Mouse (Mus musculus): ENCODE results near the gene Fem1a.

- TF ChIP-seq POLR2A (IDR thresholded peaks at IDR 0.05; ENCODE audit: low read depth, low read length) (no peak; the same call in 1 of the 2 replicates), CTCF (IDR thresholded peaks at IDR 0.05; ENCODE audit: extremely low read depth, insufficient read length, insufficient replicate concordance, low read depth, low read length) (no peak)
These were observed 33.0 kb downstream of the Fem1a start for GRCm38 (mm10) chr17:56289371-56290331.
